Mouse (Mus musculus) E14TG2a.4 (cell line): ENCODE data around the gene Agpat2.

Experiments used
- CTCF ChIP-seq: conservative IDR thresholded peaks from 2 replicates; pipeline ENCODE4 v1.5.1; 2014; ENCODE audit warnings: low read length
- POU5F1 ChIP-seq: IDR thresholded peaks from 2 replicates; pipeline ENCODE4 v1.6.1; 2014; ENCODE audit warnings: low read length, borderline replicate concordance

GRCm38 (mm10) chr2:26582203-26582602, 22.0 kb downstream of the Agpat2 start:
- TF ChIP-seq CTCF = no peak
- TF ChIP-seq POU5F1 = no peak
